Mouse (Mus musculus) olfactory bulb, adult 2 months (tissue): ENCODE measurements around the gene Ska2.

Source experiments
- CTCF ChIP-seq: fragments of 200-500 bp; IDR thresholded peaks from 2 replicates; pipeline ENCODE4 v1.5.1; 2012; ENCODE audit warnings: low read depth, mild to moderate bottlenecking, low read length, moderate library complexity; ENCODE audit not compliant: insufficient read depth
- POLR2A ChIP-seq: fragments of 200-500 bp; IDR thresholded peaks from 2 replicates; pipeline ENCODE4 v1.6.1; 2012; ENCODE audit warnings: mild to moderate bottlenecking, low read depth, low read length, moderate library complexity; ENCODE audit not compliant: insufficient read depth

DNA sequence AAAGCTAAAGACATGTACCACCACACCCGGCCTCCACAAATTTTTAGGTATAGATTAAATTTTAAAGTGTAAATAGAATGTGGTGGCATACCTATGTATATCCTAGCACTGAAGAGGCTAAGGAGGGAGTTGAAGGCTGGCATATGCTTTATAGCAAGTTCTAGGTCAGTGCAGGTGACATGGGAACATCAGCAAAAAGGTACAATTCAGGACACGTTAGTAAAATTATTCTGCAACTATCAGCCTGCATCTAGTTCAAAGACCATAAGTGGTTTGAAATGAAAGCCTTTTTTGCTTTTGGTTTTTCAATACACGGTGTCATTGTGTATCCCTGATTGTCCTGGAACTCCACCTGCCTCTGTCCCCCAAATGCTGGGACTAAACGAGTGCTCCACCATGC lies 16.5 kb downstream of the Ska2 start:
- TF ChIP-seq CTCF (no peak), POLR2A (no peak)
